Mouse (Mus musculus): ENCODE results near the gene Olfr1396.
"Not testable (repeated sequence)": the region's sequence is repeated elsewhere in the genome, so short reads cannot be mapped to it uniquely, and the experiment has no call there.

Gene Olfr1396

DNA sequence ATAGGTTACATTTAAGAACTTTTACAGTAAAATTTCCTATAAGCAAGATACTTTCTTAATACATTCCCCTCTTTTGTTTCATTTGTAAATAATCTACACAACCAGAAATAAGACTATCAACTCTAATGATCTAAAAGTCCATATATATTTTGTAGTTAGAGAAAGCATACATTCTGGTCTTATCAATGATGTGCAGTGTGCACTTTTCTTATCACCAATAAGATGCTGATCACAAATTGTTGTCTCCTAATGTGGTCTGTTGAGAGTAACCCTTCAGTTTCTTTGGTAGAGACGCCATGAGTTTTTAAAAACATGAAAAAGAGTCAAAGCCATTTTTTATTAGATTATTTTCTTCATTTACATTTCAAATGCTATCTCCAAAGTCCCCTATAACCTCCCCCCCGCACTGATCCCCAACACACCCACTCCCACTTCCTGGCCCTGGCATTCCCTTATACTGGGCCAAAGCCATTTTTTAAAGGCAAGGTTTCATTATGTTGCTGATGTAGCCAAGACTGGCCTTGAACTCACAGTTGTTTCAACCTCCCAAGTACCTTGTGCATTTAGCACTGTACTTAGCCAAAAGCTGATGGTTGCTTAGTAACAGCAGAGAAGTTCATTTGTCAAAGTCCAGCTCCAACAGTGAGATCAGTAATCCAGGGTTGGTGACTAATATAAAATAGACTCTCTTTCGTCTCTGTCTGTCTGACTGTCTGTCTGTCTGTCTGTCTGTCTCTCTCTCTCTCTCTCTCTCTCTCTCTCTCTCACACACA lies 24.8 kb downstream of the Olfr1396 start:
- no peak for DNase-seq (ENCODE audit: low spot score)

DNA sequence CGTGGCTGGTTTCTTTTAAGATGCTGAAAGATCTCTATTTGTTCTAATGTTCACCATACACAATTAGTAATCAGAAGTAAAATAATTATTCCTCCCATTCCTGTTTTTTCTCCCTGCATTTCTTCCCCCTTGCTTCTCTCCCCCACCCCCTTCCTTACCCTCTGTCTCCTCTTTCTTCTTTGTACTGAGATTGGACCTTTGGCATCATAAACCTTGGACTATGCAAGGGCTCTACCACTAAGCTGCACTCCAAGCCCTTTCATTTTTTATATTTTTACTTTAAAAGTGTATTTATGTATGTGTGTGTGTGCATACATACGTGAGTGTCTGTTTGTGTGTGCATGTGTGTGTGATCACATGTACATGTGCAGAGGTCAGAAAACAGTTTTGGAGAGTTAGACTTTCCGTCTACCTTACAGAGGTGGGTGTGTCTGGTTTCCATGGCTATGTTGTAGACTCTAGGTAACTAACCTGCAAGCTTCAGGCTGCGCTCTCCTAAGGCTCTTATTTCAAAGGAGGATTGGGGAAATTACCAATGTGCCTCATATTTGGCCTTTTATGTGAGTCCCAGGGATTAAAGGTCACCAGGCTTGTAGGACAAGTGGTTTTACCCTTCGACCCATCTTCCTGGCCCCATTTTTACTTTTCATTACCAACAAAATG lies 25.6 kb downstream of the Olfr1396 start:
- DNase-seq (ENCODE audit: low spot score), result no peak

DNA sequence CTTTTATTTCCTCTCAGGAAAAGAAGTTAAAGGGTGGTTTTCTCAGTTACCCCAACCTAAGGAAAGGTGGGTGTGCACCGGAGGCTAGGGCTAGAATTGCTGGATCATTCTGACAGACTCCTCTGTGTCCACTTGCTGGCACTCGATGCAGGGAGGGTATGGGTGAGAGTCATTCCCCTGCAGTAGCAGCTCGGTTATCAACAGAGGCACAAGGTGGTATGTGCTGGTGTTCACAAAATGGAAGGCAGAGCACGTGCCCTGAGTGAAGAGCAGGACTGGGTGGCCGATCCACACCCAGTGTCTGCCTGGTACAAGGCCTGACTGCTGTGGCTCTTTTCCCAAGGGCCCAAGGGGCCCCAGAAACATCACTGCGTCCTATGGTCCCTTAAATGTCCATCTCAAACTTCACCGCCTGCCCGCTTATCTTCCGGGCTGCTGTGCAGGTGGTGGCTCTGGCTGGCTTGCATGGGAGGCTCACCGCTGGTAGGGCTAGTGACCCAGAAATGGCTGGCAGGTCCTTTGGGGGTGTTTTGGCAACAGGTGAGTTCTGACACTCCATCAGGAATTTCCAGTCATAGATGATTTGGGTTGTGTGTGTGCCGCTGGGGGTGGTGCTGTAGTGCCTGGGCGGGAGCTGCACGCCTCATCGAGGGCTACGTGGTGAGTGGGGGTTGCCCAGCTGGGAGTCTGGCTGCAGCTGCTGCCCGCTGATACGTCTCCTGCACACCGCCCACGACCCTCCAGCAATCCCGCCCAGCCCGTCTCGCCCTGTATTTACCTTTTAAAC lies 26.7 kb downstream of the Olfr1396 start:
- DNase-seq (ENCODE audit: low spot score), result peak; percentile 48

DNA sequence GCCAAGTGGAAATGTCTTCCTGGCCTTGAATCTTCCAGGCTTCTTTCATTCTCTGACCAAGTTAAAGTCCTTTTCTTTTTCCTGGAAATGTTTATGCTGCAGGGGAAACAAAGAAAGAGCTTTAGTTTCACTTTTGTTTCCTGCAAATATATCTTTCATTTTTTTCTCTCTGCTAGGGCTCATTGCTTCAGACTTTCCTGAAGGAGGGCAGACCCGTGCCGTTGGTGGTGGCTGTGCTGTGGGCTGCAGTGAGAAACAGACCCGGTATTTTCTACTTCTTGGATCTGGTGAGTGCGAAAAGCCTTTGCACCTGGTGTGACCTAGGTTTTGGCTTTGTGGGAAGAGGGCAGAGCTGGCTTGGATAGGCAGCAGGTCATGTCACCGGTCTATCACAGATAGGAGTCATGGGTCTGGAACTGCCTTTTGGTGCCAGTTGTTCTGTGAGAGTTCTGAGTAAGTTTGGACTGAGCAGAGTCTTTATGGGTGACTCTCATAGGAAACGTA lies 27.8 kb downstream of the Olfr1396 start:
- DNase-seq (ENCODE audit: low spot score), result no peak

DNA sequence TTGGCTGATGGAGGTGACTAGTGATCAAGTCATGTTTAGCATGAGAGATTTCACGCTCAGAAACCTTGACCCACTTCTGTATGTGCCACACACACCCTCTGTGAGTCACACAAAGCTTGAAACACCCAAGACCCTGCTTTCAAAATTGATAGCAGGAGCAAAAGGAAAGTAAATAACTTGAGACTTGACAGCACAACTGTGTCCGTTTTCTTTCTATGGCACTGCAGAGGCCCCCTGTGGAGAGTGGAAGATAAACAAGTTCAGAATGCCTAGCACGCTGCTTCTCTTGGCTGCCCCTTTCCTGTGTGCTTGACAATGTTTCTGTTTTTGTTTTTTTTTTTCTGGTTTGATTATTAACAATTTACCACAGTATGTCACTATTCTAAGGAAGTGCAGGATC lies 29.8 kb downstream of the Olfr1396 start:
- DNase-seq (ENCODE audit: low spot score), result no peak

DNA sequence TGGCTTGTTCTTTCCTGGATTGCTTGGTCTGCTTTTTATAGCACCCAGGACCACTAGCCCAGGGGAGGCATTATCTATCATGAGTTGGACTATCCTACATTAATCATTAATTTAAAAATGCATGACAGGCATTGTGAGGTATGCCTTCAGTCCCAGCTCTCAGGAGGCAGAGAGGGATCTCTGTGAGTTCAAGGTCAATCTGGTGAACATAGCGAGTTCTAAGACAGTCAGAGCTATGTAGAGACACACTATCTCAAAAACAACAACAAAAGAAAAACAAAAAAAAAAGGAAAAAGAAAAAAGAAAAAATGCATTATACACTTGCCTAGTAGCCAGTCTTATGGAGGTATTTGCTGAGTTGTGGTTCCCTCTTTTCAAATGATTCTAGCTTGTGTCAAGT lies 30.3 kb downstream of the Olfr1396 start:
- DNase-seq (ENCODE audit: low spot score), result no peak

DNA sequence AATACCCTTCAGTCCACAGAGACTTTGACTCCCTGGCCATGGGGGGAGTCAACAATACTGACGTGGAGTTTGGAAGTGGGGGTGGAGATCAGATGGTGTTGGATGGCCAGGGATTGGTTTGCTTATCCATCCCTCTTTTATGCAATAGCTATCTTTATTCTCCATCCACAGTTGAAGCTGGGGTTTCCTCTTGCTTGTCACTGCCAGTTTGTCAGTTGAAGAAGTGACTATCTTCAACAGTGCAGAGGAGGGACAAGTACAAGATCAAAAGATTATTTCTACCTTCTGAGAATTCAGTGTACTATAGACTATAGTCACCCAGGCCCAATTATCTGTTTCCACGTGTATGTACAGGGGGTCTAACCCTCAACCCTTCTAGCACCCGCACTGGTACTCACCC lies 30.9 kb downstream of the Olfr1396 start:
- no peak for DNase-seq (ENCODE audit: low spot score)

DNA sequence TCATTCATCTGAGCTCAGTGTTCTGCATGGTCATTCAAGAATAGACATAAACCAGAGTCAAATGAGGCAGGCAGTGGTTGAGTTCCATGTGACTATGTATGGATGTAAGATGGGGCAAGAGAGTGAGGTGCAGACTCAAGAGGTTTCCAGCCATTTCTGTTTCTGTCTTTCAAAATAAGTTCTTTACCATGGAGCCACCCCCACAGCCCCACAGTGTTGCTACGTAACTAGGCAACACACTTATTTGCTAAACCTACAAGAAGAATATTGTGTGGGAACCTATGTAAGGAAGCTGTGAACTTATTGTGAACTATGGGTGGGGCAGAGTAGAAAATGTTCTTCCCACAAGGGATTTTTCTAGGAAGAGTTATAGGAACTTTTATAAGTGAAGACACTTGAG lies 31.5 kb downstream of the Olfr1396 start:
- no peak for DNase-seq (ENCODE audit: low spot score)

DNA sequence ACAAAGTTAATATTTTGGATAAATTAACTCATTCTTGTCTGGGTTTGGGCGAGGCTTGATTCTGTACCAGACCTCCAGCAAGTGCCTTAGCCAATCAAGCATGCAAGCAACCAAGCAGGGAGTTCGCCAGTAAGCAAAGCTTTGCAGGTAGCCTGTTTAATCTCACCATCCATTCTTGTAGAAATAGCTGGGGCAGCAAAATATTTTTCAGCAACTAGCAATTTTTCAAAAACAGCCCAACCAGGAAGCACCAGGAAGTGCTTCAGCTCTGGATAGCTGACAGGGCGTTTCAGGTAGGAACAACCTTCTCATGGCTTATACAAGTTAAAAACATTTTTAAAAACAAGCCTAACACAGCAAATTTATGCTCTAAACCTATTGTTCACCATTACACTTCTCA lies 32.8 kb downstream of the Olfr1396 start:
- no peak for DNase-seq (ENCODE audit: low spot score)

DNA sequence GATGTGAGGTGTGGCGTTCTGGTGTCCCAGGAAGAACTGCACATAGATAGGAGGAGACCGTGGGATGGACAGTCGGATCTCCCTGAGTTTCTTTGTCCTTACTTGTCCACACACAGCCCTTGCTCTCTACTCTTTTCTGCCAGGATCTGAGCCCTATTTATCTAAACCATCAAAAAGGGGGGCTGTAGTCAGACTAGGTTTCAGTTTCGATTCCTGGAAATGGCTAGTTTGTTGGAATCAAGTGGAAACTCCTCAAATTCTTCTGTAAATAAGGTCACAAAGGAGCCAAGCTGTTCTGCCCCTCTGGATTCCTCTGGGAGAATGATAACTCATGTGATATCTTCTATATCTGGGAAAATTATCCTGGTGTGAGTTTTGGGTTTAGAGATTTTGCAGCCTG lies 33.3 kb downstream of the Olfr1396 start:
- no peak for DNase-seq (ENCODE audit: low spot score)

DNA sequence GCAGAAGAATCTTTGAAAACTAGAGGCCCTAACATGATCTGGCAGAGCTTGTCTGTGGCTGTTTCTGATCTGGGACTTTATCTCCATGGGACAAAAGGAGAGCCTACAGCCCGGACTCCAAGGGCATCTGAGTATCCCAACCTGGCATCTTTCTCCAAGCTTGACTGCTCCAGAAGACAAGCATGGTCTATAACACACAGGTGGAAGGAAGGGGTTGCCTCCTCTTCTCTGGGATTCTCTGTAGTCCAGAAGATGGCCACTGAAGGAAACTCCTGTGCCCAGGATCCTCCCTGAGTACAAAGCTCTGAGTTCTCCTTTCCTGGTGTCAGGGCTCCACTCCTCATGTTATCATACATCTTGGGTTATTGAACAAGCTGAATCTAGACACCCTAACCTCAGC lies 34.0 kb downstream of the Olfr1396 start:
- DNase-seq (ENCODE audit: low spot score), result no peak

DNA sequence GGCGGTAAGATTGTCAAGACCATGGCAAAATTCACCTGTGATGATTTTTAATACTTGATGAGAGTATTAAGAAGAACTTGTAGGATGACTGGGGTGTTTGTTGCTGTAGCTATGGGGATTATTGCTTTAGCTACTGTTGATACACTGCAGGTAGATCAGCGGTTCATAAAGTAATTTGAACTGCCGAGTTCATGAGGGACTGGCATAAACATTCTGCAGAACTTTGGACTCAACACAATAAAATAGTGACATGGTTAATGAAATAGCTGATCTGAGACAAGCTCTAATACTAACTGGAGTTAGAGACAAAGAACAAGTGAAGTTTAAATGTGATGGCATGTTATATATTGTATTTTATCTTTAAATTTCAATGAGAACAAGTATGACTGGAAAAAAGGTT lies 36.0 kb downstream of the Olfr1396 start:
- no peak for DNase-seq (ENCODE audit: low spot score)

DNA sequence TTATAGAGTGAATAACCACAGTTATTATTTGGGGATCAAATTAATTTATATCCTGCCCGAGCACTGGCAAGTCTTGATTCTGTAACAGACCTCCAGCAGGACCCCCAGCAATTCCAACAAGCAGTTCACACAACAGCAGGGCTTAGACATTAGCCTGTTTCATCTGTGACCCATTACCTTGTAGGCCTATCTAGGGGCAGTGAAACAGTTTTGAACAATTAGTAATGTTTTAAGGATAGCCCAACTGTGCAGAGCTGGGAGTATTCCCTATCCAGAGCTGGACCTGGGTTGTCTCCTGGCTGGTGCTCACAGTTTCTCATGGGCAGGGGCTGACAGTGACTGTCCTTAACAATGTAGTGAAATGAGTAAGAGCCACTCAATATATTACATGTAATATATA lies 37.7 kb downstream of the Olfr1396 start:
- DNase-seq (ENCODE audit: low spot score), result no peak

DNA sequence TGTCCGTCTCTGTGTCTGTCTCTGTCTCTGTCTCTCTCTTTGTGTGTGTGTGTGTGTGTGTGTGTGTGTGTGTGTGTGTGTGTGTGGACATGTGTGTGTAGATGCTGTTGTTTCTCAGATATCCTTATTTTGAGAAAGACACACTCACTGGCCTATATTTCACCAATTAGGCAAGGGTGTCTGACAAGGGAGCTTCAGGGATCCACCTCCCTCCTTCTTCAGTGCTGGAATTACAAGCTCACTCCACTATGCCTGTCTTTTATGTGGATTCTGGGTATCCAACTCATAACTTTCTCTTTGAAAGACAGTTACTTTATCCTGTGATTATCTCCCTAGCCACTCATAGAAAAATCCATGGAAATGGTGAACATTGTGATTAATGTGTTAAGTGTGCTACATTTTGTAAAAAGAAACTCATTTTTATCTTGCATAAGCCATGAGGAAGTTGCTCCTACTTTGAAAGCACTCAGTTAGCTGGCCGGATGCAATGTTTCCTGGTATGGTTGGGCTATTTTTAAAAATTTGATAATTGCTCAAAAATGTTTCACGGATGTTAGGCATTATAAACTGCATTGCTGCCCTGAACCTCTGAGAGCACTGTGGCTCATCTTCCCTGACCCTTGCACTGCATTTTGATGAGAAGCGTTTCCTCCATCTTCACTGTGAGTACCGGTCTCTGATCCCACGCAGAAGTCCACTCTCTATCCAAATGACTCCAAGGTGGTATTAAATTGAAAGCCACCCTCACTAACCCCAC lies 38.5 kb downstream of the Olfr1396 start, which contains the start of gene Ifi47:
Ifi47 (plus strand) TSS at position 587 of the 757 bp plus-strand sequence.
- not testable (repeated sequence) for DNase-seq (ENCODE audit: low spot score)

DNA sequence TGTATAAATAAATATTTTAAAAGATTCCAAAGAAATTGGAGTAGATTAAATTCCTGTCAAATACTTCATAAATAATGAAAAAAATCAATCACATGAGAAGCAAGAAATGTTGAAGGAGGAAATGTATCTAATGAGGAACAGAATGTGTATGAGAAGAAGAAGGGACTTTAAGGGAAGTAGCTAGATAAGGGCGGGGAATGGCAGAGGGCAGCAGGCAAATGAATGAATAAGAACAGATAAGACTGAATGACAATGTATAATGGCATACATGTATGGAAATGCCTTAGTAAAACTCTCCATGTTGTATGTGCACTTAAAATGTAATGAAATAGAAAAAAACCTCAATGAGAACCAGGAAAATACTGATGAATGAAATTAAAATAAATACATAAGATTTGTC lies 46.3 kb downstream of the Olfr1396 start:
- no peak for DNase-seq (ENCODE audit: low spot score)

DNA sequence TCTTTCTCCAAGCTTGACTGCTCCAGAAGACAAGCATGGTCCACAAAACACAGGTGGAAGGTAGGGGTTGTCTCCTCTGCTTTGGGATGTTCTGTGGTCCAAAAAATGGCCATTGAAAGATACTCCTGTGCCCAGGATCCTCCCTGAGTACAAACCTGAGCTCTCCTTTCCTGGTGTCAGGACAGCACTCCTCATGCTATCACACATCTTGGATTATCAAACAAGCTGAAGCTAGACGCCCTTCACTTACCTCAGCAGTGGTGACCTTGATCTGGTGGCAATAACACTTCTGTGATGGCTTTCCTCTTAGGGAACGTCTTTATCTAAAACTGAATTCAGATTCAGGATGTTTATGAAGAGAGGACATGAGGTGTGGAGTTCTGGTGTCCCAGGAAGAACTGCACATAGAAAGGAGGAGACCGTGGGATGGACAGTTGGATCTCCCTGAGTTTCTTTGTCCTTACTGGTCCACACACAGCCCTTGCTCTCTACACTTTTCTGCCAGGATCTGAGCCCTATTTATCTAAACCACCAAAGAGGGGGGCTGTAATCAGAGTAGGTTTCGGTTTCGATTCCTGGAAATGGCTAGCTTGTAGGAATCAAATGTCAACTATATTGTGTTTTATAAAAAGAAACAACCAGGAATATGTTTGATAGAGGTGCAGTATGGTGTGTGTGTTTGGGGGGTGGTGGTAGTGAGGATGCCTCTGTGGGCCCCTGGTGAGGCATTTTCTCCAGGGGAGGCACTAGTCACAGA lies 50.8 kb downstream of the Olfr1396 start, which contains the start of gene Tgtp2:
Tgtp2 (minus strand) TSS at position 494 of the 757 bp plus-strand sequence.
- DNase-seq (ENCODE audit: low spot score), result not testable (repeated sequence)

DNA sequence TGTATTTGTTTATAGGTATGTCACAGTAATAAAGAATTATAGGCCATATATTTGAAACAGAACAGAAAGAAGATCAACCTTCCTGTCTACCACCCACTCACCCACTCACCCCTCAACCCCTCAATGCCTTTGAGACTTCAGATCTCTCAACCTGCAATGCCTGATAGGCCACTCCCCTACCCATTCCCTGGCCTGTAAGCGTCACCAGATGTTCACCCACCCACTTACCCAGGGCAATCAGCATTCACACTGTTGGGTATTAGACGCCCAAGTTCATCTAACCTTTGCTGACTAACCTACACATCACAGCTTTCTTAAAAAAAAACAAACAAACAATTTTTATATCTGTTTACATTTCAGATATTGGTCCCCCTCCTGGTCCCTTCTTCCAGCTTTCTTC lies 52.8 kb downstream of the Olfr1396 start:
- not testable (repeated sequence) for DNase-seq (ENCODE audit: low spot score)

DNA sequence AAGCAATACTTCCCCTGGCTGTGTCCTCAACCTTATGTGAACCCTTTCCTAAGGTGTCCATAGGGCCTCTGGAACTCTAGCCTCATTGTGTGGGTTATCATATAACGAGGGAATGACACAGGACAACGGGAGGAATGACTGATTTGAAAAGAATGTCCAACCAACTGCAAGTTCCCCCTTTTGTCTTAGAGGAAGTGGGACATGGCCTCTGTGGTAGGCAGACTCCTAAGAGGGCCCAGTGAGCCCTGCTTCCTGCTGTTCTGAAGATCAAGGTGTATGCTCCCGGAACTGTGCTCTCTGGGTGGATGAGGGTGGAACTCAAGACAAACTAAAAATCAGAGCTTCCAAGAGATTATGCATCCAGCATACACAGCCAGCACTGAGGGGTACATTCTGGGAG lies 54.6 kb downstream of the Olfr1396 start:
- DNase-seq (ENCODE audit: low spot score), result not testable (repeated sequence)

Data from embryo, embryonic 10 days (tissue).